Mouse (Mus musculus) heart, adult 2 months (tissue): ENCODE measurements at regions not wholly inside any gene's neighbourhood (a gene's known extent, or its start where the extent isn't known, plus 50 kb on each side); places are given as distances from the start of the nearest gene placed in this dataset.

ENCODE experiments used
- DNase-seq, 2 experiments: peaks; one replicate each; pipeline ENCODE4 v3.0.0; 2021
- H3K27ac ChIP-seq: fragments of 200-600 bp; 2 replicates; pipeline ENCODE4 v1.8.1; 2022
- H3K27me3 ChIP-seq: fragments of 200-500 bp; 2 replicates; pipeline ENCODE4 v1.6.1; 2012; ENCODE audit warnings: mild to moderate bottlenecking, low read length, inconsistent platforms, mixed read lengths; ENCODE audit not compliant: control insufficient read depth, insufficient read depth
- H3K36me3 ChIP-seq: fragments of 200-500 bp; 2 replicates; pipeline ENCODE4 v1.6.1; 2012; ENCODE audit warnings: low read length, inconsistent platforms; ENCODE audit not compliant: control insufficient read depth, insufficient read depth
- H3K4me1 ChIP-seq: fragments of 200-500 bp; 2 replicates; pipeline ENCODE4 v1.6.1; 2011; ENCODE audit warnings: low read length; ENCODE audit not compliant: control insufficient read depth, insufficient read depth
- H3K4me3 ChIP-seq: fragments of 200-600 bp; 2 replicates; pipeline ENCODE4 v1.8.1; 2022
- H3K79me2 ChIP-seq: fragments of 200-500 bp; replicated peaks from 2 replicates; pipeline ENCODE4 v1.6.1; 2012; ENCODE audit warnings: mild to moderate bottlenecking, inconsistent platforms, low read length, moderate library complexity, mixed read lengths; ENCODE audit not compliant: control insufficient read depth, insufficient read depth
- H3K9ac ChIP-seq: fragments of 200-500 bp; 2 replicates; pipeline ENCODE4 v1.6.1; 2012; ENCODE audit warnings: low read depth, mild to moderate bottlenecking, control low read depth, inconsistent platforms, low read length, mixed read lengths
- CTCF ChIP-seq: fragments of 200-600 bp; IDR thresholded peaks from 2 replicates; pipeline ENCODE4 v1.8.1; 2022; ENCODE audit warnings: antibody characterized with exemption, mild to moderate bottlenecking, moderate library complexity
- EP300 ChIP-seq: fragments of 200-500 bp; IDR thresholded peaks from 2 replicates; pipeline ENCODE4 v1.6.1; 2011; ENCODE audit warnings: low read depth, low read length, control low read depth; ENCODE audit not compliant: insufficient read depth
- POLR2A ChIP-seq: fragments of 200-500 bp; IDR thresholded peaks from 2 replicates; pipeline ENCODE4 v1.6.1; 2011; ENCODE audit warnings: mild to moderate bottlenecking, low read depth, low read length, control low read depth; ENCODE audit not compliant: insufficient read depth
- WGBS: fragments of 180-500 bp; shearing (Covaris S2); methylation state at CpG from one replicate; pipeline ENCODE4 v1.1.7; 2018; 5-methylcytosine and 5-hydroxymethylcytosine counted together
- intact Hi-C: fragments of 180-260 bp; cut with DNase I; formaldehyde crosslinking; loops from one replicate; pipeline ENCODE4 v1.15.1; 2025

DNA sequence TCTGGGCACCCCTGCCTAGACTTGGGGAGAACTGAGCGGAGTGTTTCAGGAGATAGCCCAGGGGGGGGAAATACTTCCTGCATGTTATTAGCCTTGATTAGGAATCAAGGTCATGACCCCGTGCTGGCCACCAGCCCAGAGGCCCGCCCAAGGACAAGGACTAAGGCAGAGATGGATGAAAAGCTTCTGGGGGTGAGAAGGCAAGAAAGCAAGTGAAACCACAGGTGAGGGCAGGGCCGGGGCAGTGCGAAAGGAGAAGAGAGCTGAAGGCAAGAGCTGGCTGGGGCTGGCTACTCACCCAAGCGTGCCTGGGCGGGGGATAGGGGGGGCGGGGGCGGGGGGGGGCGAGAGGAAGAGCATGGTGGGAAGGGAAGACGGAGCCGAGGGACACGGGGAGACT, 96.0 kb upstream of the Nkx1-1 start:
- DNase-seq = no peak
- no peak overlapping the region for H3K4me3 ChIP-seq
- no peak for TF ChIP-seq POLR2A
- TF ChIP-seq EP300 = no peak
- no peak for TF ChIP-seq CTCF

GRCm38 (mm10) chr5:33528971-33529670, 95.3 kb upstream of the Nkx1-1 start:
- WGBS = 48% methylated on average over 14 of the region's 14 CpGs
- Histone ChIP-seq H3K27ac (no peak overlapping the region), H3K4me1 (no peaks in the 10 kb centered on the region), H3K79me2 (no peaks in the 10 kb centered on the region), H3K36me3 (no peaks in the 10 kb centered on the region), H3K9ac (no peak overlapping the region), H3K27me3 (no peaks in the 10 kb centered on the region), H3K4me3 (no peak overlapping the region)
- no peak for DNase-seq
- intact Hi-C loops = no loop called here
- no peak for TF ChIP-seq EP300
- TF ChIP-seq POLR2A = no peak
- TF ChIP-seq CTCF = no peak

More for the DNA sequence above, 96.0 kb upstream of the Nkx1-1 start:
- no peak overlapping the region for H3K9ac ChIP-seq
- H3K36me3 ChIP-seq = no peaks in the 10 kb centered on the region
- WGBS = 24% methylated on average over 11 of the region's 13 CpGs
- intact Hi-C loops = no loop called here
- H3K27me3 ChIP-seq = peaks cover under 1% of the 10 kb centered on the region; the same call in 1 of the 2 replicates
- H3K27ac ChIP-seq = no peak overlapping the region
- no peaks in the 10 kb centered on the region for H3K4me1 ChIP-seq
- H3K79me2 ChIP-seq = no peaks in the 10 kb centered on the region

GRCm38 (mm10) chr5:33527750-33528149, 94.0 kb upstream of the Nkx1-1 start:
- WGBS = 86% methylated on average over 10 of the region's 10 CpGs
- DNase-seq = no peak
- TF ChIP-seq CTCF (no peak), POLR2A (no peak), EP300 (no peak)
- no peak overlapping the region for H3K4me3 ChIP-seq
- intact Hi-C loops = no loop called here
- H3K27ac ChIP-seq = no peak overlapping the region
- H3K4me1 ChIP-seq = no peaks in the 10 kb centered on the region
- no peaks in the 10 kb centered on the region for H3K27me3 ChIP-seq
- H3K79me2 ChIP-seq = no peaks in the 10 kb centered on the region
- H3K9ac ChIP-seq = no peak overlapping the region
- no peaks in the 10 kb centered on the region for H3K36me3 ChIP-seq

DNA sequence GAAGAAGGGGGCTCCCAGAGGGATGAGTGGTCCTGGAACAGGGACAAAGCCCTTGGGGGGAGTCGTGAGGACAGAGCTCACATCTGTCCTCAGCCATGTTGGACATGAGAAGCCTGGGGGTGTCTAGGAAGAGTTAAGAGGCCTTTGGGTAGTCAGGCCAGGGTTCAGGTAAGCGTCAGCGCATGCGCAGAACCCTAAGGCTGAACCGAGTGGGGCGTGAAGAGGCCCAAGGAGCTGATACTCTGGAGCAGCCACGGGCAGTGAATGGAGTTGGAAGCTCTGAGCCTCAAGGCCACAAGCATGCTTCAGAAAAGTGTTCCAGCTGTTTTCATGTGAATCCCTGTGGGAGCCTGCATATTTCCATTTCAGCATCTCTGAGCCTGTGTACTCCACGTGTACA, 93.5 kb upstream of the Nkx1-1 start:
- DNase-seq = no peak
- Histone ChIP-seq H3K4me3 (no peak overlapping the region), H3K79me2 (no peaks in the 10 kb centered on the region), H3K4me1 (no peaks in the 10 kb centered on the region), H3K9ac (no peak overlapping the region), H3K27me3 (no peaks in the 10 kb centered on the region), H3K36me3 (no peaks in the 10 kb centered on the region), H3K27ac (no peak overlapping the region)
- intact Hi-C loops = no loop called here
- 81% methylated on average over 8 of the region's 8 CpGs for WGBS
- TF ChIP-seq CTCF = no peak
- no peak for TF ChIP-seq EP300
- no peak for TF ChIP-seq POLR2A

- DNase-seq = no peak
- no peak overlapping the region for H3K9ac ChIP-seq
- H3K4me1 ChIP-seq = no peaks in the 10 kb centered on the region
- TF ChIP-seq EP300 (no peak), CTCF (no peak), POLR2A (no peak)
- WGBS = 89% methylated on average over 16 of the region's 16 CpGs
- no peaks in the 10 kb centered on the region for H3K27me3 ChIP-seq
- H3K4me3 ChIP-seq = no peak overlapping the region
- no peak overlapping the region for H3K27ac ChIP-seq
- no peaks in the 10 kb centered on the region for H3K36me3 ChIP-seq
- intact Hi-C loops = no loop called here
- no peaks in the 10 kb centered on the region for H3K79me2 ChIP-seq
Measured at GRCm38 (mm10) chr5:33521951-33522742, 88.4 kb upstream of the Nkx1-1 start.

GRCm38 (mm10) chr5:33520856-33521255, 87.1 kb upstream of the Nkx1-1 start:
- Histone ChIP-seq H3K27me3 (no peaks in the 10 kb centered on the region), H3K79me2 (no peaks in the 10 kb centered on the region), H3K4me3 (no peak overlapping the region), H3K27ac (no peak overlapping the region), H3K9ac (no peak overlapping the region), H3K4me1 (no peaks in the 10 kb centered on the region), H3K36me3 (no peaks in the 10 kb centered on the region)
- TF ChIP-seq EP300 = no peak
- intact Hi-C loops = no loop called here
- no peak for DNase-seq
- WGBS = 72% methylated on average over 10 of the region's 10 CpGs
